Comparison of ENCODE assay signal across 24 mouse cellular contexts in genomic region chr13:115082339-115082738, GRCm38 (mm10). TPM values are rescaled to one million over a fixed set of nuclear protein-coding genes. Genes with fewer than 3 reads are reported as not detected.
DNase-seq lines count a peak whose midpoint lies in the region; ATAC-seq and TF ChIP-seq lines count a peak whose summit lies in the region.
"Had no signal": no experiment of that assay in that cellular context is flagged by ENCODE, and none has a peak within 500 bp of the region (broad histone marks: within the 10 kb centered on the region; RNA-seq: fewer than 3 reads in every experiment).

No protein-coding gene starts in this region.

- no peaks in the 10 kb centered on the region for H3K9me3 ChIP-seq in kidney, postnatal 0 days (replicated peaks; ENCODE audit: low read length)
- H3K9me3 ChIP-seq in kidney, embryonic 14.5 days (ENCODE audit: control insufficient read depth, low read length): no peaks in the 10 kb centered on the region
- H3K9me3 ChIP-seq in stomach, embryonic 14.5 days (ENCODE audit: control insufficient read depth, low read depth, low read length): no peaks in the 10 kb centered on the region
- H3K9me3 ChIP-seq in stomach, postnatal 0 days (ENCODE audit: control insufficient read depth, low read length): no peaks in the 10 kb centered on the region
- H3K9me3 ChIP-seq: embryonic facial prominence, embryonic 10.5 days; forebrain, embryonic 13.5 days; forebrain, embryonic 15.5 days; G1E had no signal

- whole genome bisulfite sequencing in kidney, adult 2 months: 57% methylated on average over 7 of the region's 7 CpGs
- WGBS in kidney, postnatal 0 days: 47% methylated on average over 7 of the region's 7 CpGs
- WGBS in kidney, embryonic 14.5 days: 56% methylated on average over 7 of the region's 7 CpGs
- 42% methylated on average over 7 of the region's 7 CpGs for WGBS in stomach, embryonic 14.5 days
- 62% methylated on average over 7 of the region's 7 CpGs for WGBS in stomach, postnatal 0 days

- H3K9ac ChIP-seq in kidney, postnatal 0 days (ENCODE audit: low read depth, low read length): no peak overlapping the region
- no peak overlapping the region for H3K9ac ChIP-seq in kidney, embryonic 14.5 days (ENCODE audit: low read depth, low read length)
- no peak overlapping the region for H3K9ac ChIP-seq in stomach, embryonic 14.5 days (replicated peaks; ENCODE audit: low read depth, low read length)
- no peak overlapping the region for H3K9ac ChIP-seq in stomach, postnatal 0 days (ENCODE audit: low read length)
- H3K9ac ChIP-seq: embryonic facial prominence, embryonic 12.5 days; forebrain, embryonic 13.5 days; forebrain, embryonic 15.5 days had no signal

- no peak overlapping the region for H3K4me2 ChIP-seq in kidney, postnatal 0 days (ENCODE audit: low read length)
- no peak overlapping the region for H3K4me2 ChIP-seq in kidney, embryonic 14.5 days (replicated peaks; ENCODE audit: low read depth, low read length)
- H3K4me2 ChIP-seq in stomach, embryonic 14.5 days (replicated peaks; ENCODE audit: low read depth, low read length): no peak overlapping the region
- no peak overlapping the region for H3K4me2 ChIP-seq in stomach, postnatal 0 days (replicated peaks; ENCODE audit: low read depth)
- H3K4me2 ChIP-seq: embryonic facial prominence, embryonic 12.5 days; forebrain, embryonic 13.5 days; forebrain, embryonic 15.5 days had no signal

- no peaks in the 10 kb centered on the region for H3K27me3 ChIP-seq in kidney, adult 2 months (replicated peaks; ENCODE audit: control insufficient read depth, insufficient read depth, low read length)
- H3K27me3 ChIP-seq in kidney, postnatal 0 days (ENCODE audit: insufficient read depth, low read length): no peaks in the 10 kb centered on the region
- H3K27me3 ChIP-seq in kidney, embryonic 14.5 days (ENCODE audit: control insufficient read depth, insufficient read depth, low read length): no peaks in the 10 kb centered on the region
- no peaks in the 10 kb centered on the region for H3K27me3 ChIP-seq in stomach, embryonic 14.5 days (ENCODE audit: control insufficient read depth, insufficient read depth, low read length)
- H3K27me3 ChIP-seq in stomach, postnatal 0 days (ENCODE audit: control insufficient read depth, insufficient read depth, low read length): no peaks in the 10 kb centered on the region
- H3K27me3 ChIP-seq: CH12.LX; embryonic facial prominence, embryonic 12.5 days; forebrain, embryonic 13.5 days; forebrain, embryonic 15.5 days; Patski had no signal

- peaks cover 16% of the 10 kb centered on the region for H3K4me1 ChIP-seq in kidney, adult 2 months (ENCODE audit: control insufficient read depth, insufficient read depth, low read length)
- no peaks in the 10 kb centered on the region; the same call in 1 of the 2 replicates for H3K4me1 ChIP-seq in kidney, postnatal 0 days (replicated peaks; ENCODE audit: insufficient read depth, low read length)
- H3K4me1 ChIP-seq in kidney, embryonic 14.5 days (ENCODE audit: control insufficient read depth, insufficient read depth, low read length): 0 out of 2 replicates have a peak, but pooled peaks cover 3% of the 10 kb centered on the region
- H3K4me1 ChIP-seq in stomach, embryonic 14.5 days (ENCODE audit: control insufficient read depth, insufficient read depth, low read length): 0 out of 2 replicates have a peak, but pooled peaks cover 9% of the 10 kb centered on the region
- peaks cover 3% of the 10 kb centered on the region; the same call in 1 of the 2 replicates for H3K4me1 ChIP-seq in stomach, postnatal 0 days (replicated peaks; ENCODE audit: control insufficient read depth, insufficient read depth)
- H3K4me1 ChIP-seq: embryonic facial prominence, embryonic 10.5 days; embryonic facial prominence, embryonic 12.5 days; forebrain, embryonic 15.5 days had no signal

- TF ChIP-seq POLR2A in kidney, adult 2 months (IDR thresholded peaks at IDR 0.05; ENCODE audit: low read depth, low read length): no peak

- no peak for ATAC-seq in kidney, postnatal 0 days (replicated peaks; ENCODE audit: low FRiP score, low read depth)
- no peak for ATAC-seq in kidney, embryonic 14.5 days (ENCODE audit: low FRiP score, low TSS enrichment)
- ATAC-seq in stomach, embryonic 14.5 days (ENCODE audit: insufficient number of reproducible peaks, insufficient read depth, low FRiP score, low read depth): peak; percentile 33; the same call in 1 of the 2 replicates
- ATAC-seq in stomach, postnatal 0 days (ENCODE audit: low FRiP score, low TSS enrichment): no peak; the same call in 1 of the 2 replicates
- ATAC-seq: activated CD4-positive, CD25-positive, alpha-beta regulatory T cell, adult 4 months; CD4-positive, CD25-positive, alpha-beta regulatory T cell, adult 4 months; forebrain, embryonic 13.5 days; forebrain, embryonic 15.5 days; Patski had no signal

- H3K36me3 ChIP-seq in kidney, adult 2 months (ENCODE audit: control insufficient read depth, insufficient read depth, low read length): peaks cover 1% of the 10 kb centered on the region; the same call in 1 of the 2 replicates
- H3K36me3 ChIP-seq in kidney, postnatal 0 days (ENCODE audit: insufficient read depth, low read length): no peaks in the 10 kb centered on the region; the same call in 1 of the 2 replicates
- peaks cover 7% of the 10 kb centered on the region; the same call in 1 of the 2 replicates for H3K36me3 ChIP-seq in kidney, embryonic 14.5 days (ENCODE audit: control insufficient read depth, insufficient read depth, low read length)
- H3K36me3 ChIP-seq in stomach, embryonic 14.5 days (ENCODE audit: control insufficient read depth, insufficient read depth, low read length): no peaks in the 10 kb centered on the region
- no peaks in the 10 kb centered on the region for H3K36me3 ChIP-seq in stomach, postnatal 0 days (ENCODE audit: control insufficient read depth, insufficient read depth, low read length)

- no peak overlapping the region for H3K4me3 ChIP-seq in kidney, adult 2 months (ENCODE audit: insufficient read depth, low read depth, low read length)
- no peak overlapping the region for H3K4me3 ChIP-seq in kidney, postnatal 0 days (replicated peaks; ENCODE audit: low read depth, low read length)
- no peak overlapping the region for H3K4me3 ChIP-seq in kidney, embryonic 14.5 days (ENCODE audit: low read length)
- H3K4me3 ChIP-seq in stomach, embryonic 14.5 days (ENCODE audit: low read depth, low read length): no peak overlapping the region
- no peak overlapping the region for H3K4me3 ChIP-seq in stomach, postnatal 0 days (ENCODE audit: low read depth, low read length)
- H3K4me3 ChIP-seq: embryonic facial prominence, embryonic 10.5 days; embryonic facial prominence, embryonic 12.5 days; forebrain, embryonic 13.5 days; forebrain, embryonic 15.5 days had no signal

- DNase-seq in kidney, adult 2 months: peak; percentile 59
- DNase-seq in kidney, postnatal 4 days: no peak
- peak; percentile 82 for DNase-seq in kidney, postnatal 0 days (ENCODE audit: low spot score)
- no peak for DNase-seq in stomach, postnatal 0 days (ENCODE audit: low spot score)
- DNase-seq: adrenal gland, adult 8-10 months; adrenal gland, postnatal 14 days; adrenal gland, postnatal 36 days; B cell, adult 2 months; cerebellum, adult 11-12 months; cerebellum, adult 2 months; cerebellum, adult 9-10 months; cerebellum, postnatal 10 days; cerebellum, postnatal 25 days had no signal

- no peak for TF ChIP-seq EP300 in stomach, postnatal 0 days (optimal IDR thresholded peaks at IDR 0.05)

- peak overlapping the region; percentile 80; the same call in 1 of the 2 replicates for H3K27ac ChIP-seq in kidney, adult 2 months (ENCODE audit: insufficient read depth, low read depth, low read length)
- H3K27ac ChIP-seq in kidney, postnatal 0 days: no peak overlapping the region
- H3K27ac ChIP-seq in kidney, embryonic 14.5 days (ENCODE audit: low read depth, low read length): no peak overlapping the region
- H3K27ac ChIP-seq in stomach, embryonic 14.5 days (ENCODE audit: low read length): no peak overlapping the region
- H3K27ac ChIP-seq in stomach, postnatal 0 days (replicated peaks): no peak overlapping the region
- H3K27ac ChIP-seq: embryonic facial prominence, embryonic 10.5 days; embryonic facial prominence, embryonic 12.5 days; forebrain, embryonic 13.5 days; forebrain, embryonic 15.5 days had no signal

- no peak for TF ChIP-seq CTCF in kidney, adult 2 months (conservative IDR thresholded peaks at IDR 0.05; ENCODE audit: insufficient read depth, insufficient read length, low read depth, low read length)
- no peak for TF ChIP-seq CTCF in kidney, postnatal 0 days (IDR thresholded peaks at IDR 0.05; ENCODE audit: low read depth)
- no peak for TF ChIP-seq CTCF in stomach, postnatal 0 days (IDR thresholded peaks at IDR 0.05; ENCODE audit: low read depth)

RNA-seq across cellular contexts. Expression of gene Pelo, which starts 7.6 kb away (rescaled TPM):
- polyA plus RNA-seq in kidney, adult 2 months (2012; rRNA removed): 29.0 and 32.3 TPM in 2 replicates
- polyA plus RNA-seq in kidney, postnatal 0 days (2015; fragmentation: Nextera tagmentation; extraction: Ambion mirVana): 8.4 and 9.9 TPM in 2 replicates
- 7.0 and 8.8 TPM in 2 replicates for polyA plus RNA-seq in kidney, embryonic 14.5 days (2014; fragmentation: Nextera tagmentation; extraction: Ambion mirVana)
- 5.7 and 6.7 TPM in 2 replicates for polyA plus RNA-seq in stomach, embryonic 14.5 days (2014; fragmentation: Nextera tagmentation; extraction: Ambion mirVana)
- polyA plus RNA-seq in stomach, postnatal 0 days (2015; fragmentation: Nextera tagmentation; extraction: Ambion mirVana): 4.9 and 5.5 TPM in 2 replicates

RNA-seq across cellular contexts. Expression of gene Gm49395, which starts 19.4 kb away (rescaled TPM):
- 3.8 and 7.4 TPM in 2 replicates for polyA plus RNA-seq in kidney, adult 2 months (2012; rRNA removed)
- 12.1 and 15.3 TPM in 2 replicates for polyA plus RNA-seq in kidney, postnatal 0 days (2015; fragmentation: Nextera tagmentation; extraction: Ambion mirVana)
- 5.7 and 9.3 TPM in 2 replicates for polyA plus RNA-seq in kidney, embryonic 14.5 days (2014; fragmentation: Nextera tagmentation; extraction: Ambion mirVana)
- polyA plus RNA-seq in stomach, embryonic 14.5 days (2014; fragmentation: Nextera tagmentation; extraction: Ambion mirVana): 8.6 and 8.8 TPM in 2 replicates
- 7.7 and 9.4 TPM in 2 replicates for polyA plus RNA-seq in stomach, postnatal 0 days (2015; fragmentation: Nextera tagmentation; extraction: Ambion mirVana)

RNA-seq across cellular contexts. Expression of gene Itga1, which starts 19.4 kb away (rescaled TPM):
- polyA plus RNA-seq in kidney, adult 2 months (2012; rRNA removed): 16.5 and 17.9 TPM in 2 replicates
- 27.1 and 29.4 TPM in 2 replicates for polyA plus RNA-seq in kidney, postnatal 0 days (2015; fragmentation: Nextera tagmentation; extraction: Ambion mirVana)
- 10.0 and 21.0 TPM in 2 replicates for polyA plus RNA-seq in kidney, embryonic 14.5 days (2014; fragmentation: Nextera tagmentation; extraction: Ambion mirVana)
- polyA plus RNA-seq in stomach, embryonic 14.5 days (2014; fragmentation: Nextera tagmentation; extraction: Ambion mirVana): 38.2 and 40.9 TPM in 2 replicates
- 14.6 and 18.4 TPM in 2 replicates for polyA plus RNA-seq in stomach, postnatal 0 days (2015; fragmentation: Nextera tagmentation; extraction: Ambion mirVana)
- polyA plus RNA-seq: G1E had no signal

Comparison
In these comparisons a context has a peak if more than half of its experiments do, and no peak if none do; other contexts are left out.
1. DNase-seq: peak in kidney, adult 2 months (single experiment) and kidney, postnatal 0 days (single experiment); none in kidney, postnatal 4 days (0 of 2) and stomach, postnatal 0 days (single experiment).